Mouse (Mus musculus): ENCODE data around the gene Slc1a5. TPM values are rescaled to one million over a fixed set of nuclear protein-coding genes. Genes with fewer than 3 reads are reported as not detected.
A peak's percentile ranks its signal among the peaks of the same experiment; 100 is the strongest.

Slc1a5 gene
- polyA plus RNA-seq, 1 experiment from 2014 or later, result 8.8 TPM

DNA sequence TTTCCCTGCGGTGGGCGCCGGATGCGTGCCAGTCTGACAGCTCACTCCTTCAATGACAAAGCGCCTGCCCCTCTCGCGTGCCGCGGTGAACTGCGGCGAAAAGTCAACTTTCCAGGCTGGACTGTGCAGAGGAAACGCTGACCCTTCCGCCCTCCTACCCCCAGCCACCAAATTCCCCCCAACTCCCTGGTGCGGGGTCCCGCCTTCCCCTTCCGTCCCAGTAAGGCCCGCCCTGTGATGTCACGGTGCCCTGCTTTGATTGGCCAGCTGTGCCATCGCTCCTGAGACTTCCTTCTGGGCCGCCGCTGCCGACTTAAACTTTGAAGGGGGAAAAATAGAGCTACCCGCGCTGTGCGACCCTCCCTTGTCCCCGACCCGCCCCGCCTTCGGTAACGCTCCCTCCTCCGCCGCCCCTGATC lies 61.5 kb downstream of the Slc1a5 start, which contains the start of gene Prkd2:
Gene Prkd2 (plus strand): TSS at position 258 of the 419 bp plus-strand sequence.
- Histone ChIP-seq H3K36me3 (peaks cover 43% of the 10 kb centered on the region), H3K9ac (peak within 1 kb of the TSS; percentile 83), H3K27me3 (no peaks in the 10 kb centered on the region), H3K27ac (replicated peaks) (peak within 1 kb of the TSS; percentile 69), H3K4me2 (peak within 1 kb of the TSS; percentile 97), H3K4me3 (peak within 1 kb of the TSS; percentile 55), H3K9me3 (no peaks in the 10 kb centered on the region), H3K4me1 (replicated peaks) (peaks cover 34% of the 10 kb centered on the region)
- ATAC-seq (ENCODE audit: low read depth), result peak; percentile 79
- WGBS, result 1% methylated on average over 25 of the region's 32 CpGs

DNA sequence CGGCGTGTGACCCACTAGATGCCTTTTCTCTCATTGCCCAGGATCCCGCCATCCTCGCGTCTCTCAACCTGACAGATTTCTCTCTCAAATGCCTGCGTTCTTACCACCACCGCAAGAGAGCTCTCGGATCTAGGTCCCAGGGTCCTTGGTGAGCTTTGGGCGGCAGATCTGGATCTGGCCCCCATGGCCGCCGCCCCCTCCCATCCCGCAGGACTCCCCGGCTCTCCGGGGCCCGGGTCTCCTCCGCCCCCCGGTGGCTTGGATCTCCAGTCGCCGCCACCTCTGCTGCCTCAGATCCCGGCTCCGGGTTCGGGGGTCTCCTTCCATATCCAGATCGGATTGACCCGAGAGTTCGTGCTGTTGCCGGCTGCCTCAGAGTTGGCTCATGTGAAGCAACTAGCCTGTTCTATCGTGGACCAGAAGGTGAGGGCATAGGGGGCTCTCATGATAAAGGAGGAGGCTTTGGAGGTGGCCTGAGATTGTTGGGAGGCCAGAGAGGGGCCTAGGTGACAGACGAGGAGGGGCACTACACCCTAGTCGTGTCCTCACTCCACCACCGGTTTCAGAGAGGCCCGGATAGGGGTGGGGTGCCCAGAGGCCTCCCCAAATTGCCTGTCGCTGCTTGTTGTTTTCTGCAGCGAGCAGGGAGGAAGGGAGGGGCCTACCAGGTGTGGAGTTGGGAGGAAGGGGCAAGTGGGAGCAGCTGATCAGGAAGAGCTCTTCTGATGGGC lies 62.5 kb downstream of the Slc1a5 start:
- H3K9ac ChIP-seq, result peak overlapping the region; percentile 83
- WGBS, result 2% methylated on average over 33 of the region's 33 CpGs
- H3K4me3 ChIP-seq, result peak overlapping the region; percentile 55
- peak overlapping the region; percentile 97 for H3K4me2 ChIP-seq
- 0 out of 2 replicates have a peak, but pooled peaks have one; percentile 8 for ATAC-seq (ENCODE audit: low read depth)
- peaks cover 34% of the 10 kb centered on the region for H3K36me3 ChIP-seq
- H3K27me3 ChIP-seq, result no peaks in the 10 kb centered on the region
- peaks cover 34% of the 10 kb centered on the region for H3K4me1 ChIP-seq (replicated peaks)
- peak overlapping the region; percentile 69 for H3K27ac ChIP-seq (replicated peaks)
- H3K9me3 ChIP-seq, result no peaks in the 10 kb centered on the region

DNA sequence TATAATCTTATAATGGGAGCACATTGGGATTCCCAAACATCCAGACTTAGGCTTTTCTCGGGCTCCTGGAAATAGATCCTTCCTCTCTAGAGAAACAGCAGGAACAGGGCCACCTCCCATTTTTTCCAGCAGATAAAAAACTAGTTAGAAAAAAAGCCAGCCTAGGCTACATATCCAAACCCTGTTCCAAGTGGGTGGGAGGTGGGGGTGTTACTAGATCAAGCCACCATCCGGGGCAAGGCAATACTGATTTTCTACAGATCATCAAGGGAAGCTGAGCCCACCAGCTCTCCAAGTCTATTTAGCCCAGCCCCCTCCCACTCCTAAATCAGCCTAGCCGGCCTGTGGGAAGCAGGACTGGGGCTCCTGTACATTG lies 63.5 kb downstream of the Slc1a5 start:
- no peaks in the 10 kb centered on the region for H3K9me3 ChIP-seq
- H3K27ac ChIP-seq (replicated peaks), result peak overlapping the region; percentile 52; the same call in 1 of the 2 replicates
- H3K27me3 ChIP-seq, result no peaks in the 10 kb centered on the region
- 52% methylated on average over 3 of the region's 3 CpGs for WGBS
- no peak for ATAC-seq (ENCODE audit: low read depth)
- H3K36me3 ChIP-seq, result peaks cover 33% of the 10 kb centered on the region
- H3K4me2 ChIP-seq, result peak overlapping the region; percentile 97
- H3K9ac ChIP-seq, result peak overlapping the region; percentile 22
- H3K4me1 ChIP-seq (replicated peaks), result peaks cover 34% of the 10 kb centered on the region
- H3K4me3 ChIP-seq, result peak overlapping the region; percentile 55; the same call in 1 of the 2 replicates

DNA sequence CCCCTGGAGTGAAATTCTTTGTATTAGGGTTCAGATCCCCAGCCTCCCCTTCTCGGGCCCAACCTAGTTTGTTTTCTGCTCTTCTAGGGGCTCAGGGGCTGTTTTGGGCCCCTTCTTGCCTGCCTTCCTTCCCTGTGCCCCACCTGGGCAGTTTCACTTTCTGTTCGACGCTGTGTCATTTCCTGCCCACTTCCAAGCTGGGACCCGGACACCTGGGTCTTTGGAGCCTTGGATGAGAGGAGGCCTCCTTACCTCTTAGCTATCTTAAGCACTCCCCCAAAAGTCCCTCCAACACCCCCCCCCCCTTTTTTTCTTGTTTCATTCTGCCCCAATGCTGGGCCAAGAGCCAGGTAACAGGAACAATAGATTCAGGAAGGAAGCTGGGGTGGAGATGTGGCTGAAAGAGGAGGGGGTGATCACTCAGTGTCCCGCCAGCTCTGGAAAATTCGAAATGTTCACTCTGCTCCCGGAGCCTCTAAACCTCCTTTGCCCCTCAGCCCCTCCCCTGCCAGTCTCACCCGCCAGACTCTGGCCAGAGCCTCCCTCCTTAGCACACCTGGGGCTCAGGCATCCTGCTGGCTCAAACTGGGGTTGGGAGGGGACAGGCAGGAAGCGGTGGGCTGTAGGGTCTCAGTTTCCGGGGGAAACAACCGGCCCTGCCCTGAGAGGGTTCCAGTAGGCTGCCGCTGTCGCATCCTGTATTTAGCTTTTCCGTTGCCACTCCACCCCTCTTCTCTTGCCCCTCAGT lies 64.1 kb downstream of the Slc1a5 start:
- no peak for ATAC-seq (ENCODE audit: low read depth)
- peaks cover 33% of the 10 kb centered on the region for H3K36me3 ChIP-seq
- H3K4me3 ChIP-seq, result peak overlapping the region; percentile 55
- peak overlapping the region; percentile 97 for H3K4me2 ChIP-seq
- 35% methylated on average over 14 of the region's 14 CpGs for WGBS
- H3K9ac ChIP-seq, result peak overlapping the region; percentile 22
- H3K4me1 ChIP-seq (replicated peaks), result peaks cover 34% of the 10 kb centered on the region
- H3K27me3 ChIP-seq, result no peaks in the 10 kb centered on the region
- H3K9me3 ChIP-seq, result no peaks in the 10 kb centered on the region
- peak overlapping the region; percentile 52; the same call in 1 of the 2 replicates for H3K27ac ChIP-seq (replicated peaks)

DNA sequence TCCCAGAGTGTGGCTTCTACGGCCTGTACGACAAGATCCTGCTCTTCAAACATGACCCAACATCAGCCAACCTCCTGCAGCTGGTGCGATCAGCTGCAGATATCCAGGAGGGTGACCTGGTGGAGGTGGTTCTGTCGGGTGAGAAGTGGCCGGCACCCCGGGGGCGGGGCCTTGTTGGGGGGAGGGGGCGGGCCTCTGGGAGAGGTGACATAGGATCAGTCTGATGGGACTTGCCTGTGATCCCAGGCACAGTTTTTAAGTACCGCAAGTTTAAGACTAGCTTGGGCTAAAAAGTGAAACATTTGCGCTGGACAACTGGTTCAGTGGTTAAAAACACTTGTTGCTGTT lies 64.7 kb downstream of the Slc1a5 start:
- H3K9me3 ChIP-seq, result no peaks in the 10 kb centered on the region
- ATAC-seq (ENCODE audit: low read depth), result no peak
- peak overlapping the region; percentile 55; the same call in 1 of the 2 replicates for H3K4me3 ChIP-seq
- WGBS, result 31% methylated on average over 10 of the region's 10 CpGs
- peak overlapping the region; percentile 22; the same call in 1 of the 2 replicates for H3K9ac ChIP-seq
- peaks cover 34% of the 10 kb centered on the region for H3K4me1 ChIP-seq (replicated peaks)
- no peak overlapping the region for H3K27ac ChIP-seq (replicated peaks)
- H3K4me2 ChIP-seq, result peak overlapping the region; percentile 97
- H3K27me3 ChIP-seq, result no peaks in the 10 kb centered on the region
- H3K36me3 ChIP-seq, result peaks cover 33% of the 10 kb centered on the region

DNA sequence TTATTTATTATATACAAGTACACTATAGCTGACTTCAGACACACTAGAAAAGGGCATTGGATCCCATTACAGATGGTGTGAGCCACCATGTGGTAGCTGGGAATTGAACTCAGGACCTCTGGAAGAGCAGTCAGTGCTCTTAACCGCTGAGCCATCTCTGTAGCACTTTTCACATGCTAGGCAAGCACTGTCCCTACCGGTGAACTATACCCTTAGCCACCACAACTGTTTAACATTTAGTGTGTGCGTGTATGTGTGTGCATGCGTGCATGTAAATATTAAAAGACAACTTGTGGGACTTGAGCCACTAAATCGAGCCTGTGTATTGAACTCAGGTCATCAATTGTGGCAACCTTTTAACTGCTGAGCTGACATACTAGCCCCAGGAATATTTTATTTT lies 65.6 kb downstream of the Slc1a5 start:
- 95% methylated on average over 5 of the region's 5 CpGs for WGBS
- Histone ChIP-seq H3K27ac (replicated peaks) (no peak overlapping the region), H3K9ac (no peak overlapping the region), H3K9me3 (no peaks in the 10 kb centered on the region), H3K27me3 (no peaks in the 10 kb centered on the region), H3K4me3 (no peak overlapping the region), H3K4me2 (no peak overlapping the region), H3K4me1 (replicated peaks) (peaks cover 34% of the 10 kb centered on the region), H3K36me3 (peaks cover 29% of the 10 kb centered on the region)
- ATAC-seq (ENCODE audit: low read depth), result no peak

DNA sequence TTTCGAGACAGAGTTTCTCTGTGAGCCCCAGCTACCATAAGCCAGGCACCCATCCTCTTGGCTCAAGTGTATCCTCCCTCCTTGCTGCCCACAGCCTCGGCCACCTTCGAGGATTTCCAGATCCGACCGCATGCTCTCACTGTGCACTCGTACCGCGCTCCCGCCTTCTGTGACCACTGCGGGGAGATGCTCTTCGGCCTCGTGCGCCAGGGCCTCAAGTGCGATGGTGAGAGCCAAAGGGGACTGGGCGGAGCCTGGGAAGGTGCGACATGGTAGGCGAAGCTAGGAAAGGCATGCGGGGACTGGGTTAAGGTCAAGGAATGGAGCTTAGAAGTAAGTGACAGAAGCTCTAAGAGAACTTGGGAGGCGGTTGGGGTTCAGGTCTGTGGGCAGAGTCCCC lies 66.4 kb downstream of the Slc1a5 start:
- Histone ChIP-seq H3K27ac (replicated peaks) (no peak overlapping the region), H3K4me1 (replicated peaks) (peaks cover 29% of the 10 kb centered on the region), H3K4me2 (no peak overlapping the region), H3K9me3 (no peaks in the 10 kb centered on the region), H3K36me3 (peaks cover 31% of the 10 kb centered on the region), H3K27me3 (no peaks in the 10 kb centered on the region), H3K9ac (no peak overlapping the region), H3K4me3 (no peak overlapping the region)
- 84% methylated on average over 19 of the region's 19 CpGs for WGBS
- ATAC-seq (ENCODE audit: low read depth), result no peak

Other genes with a start within 250 kb of the Slc1a5 start
- 30.8 and 31.2 TPM in 2 replicates for gene Arhgap35, start 166.3 kb upstream of the Slc1a5 start, polyA plus RNA-seq (2015; fragmentation: Nextera tagmentation; extraction: Ambion mirVana)
- gene Ceacam15, start 105.6 kb upstream of the Slc1a5 start, polyA plus RNA-seq (2015; fragmentation: Nextera tagmentation; extraction: Ambion mirVana), result not detected in 2 replicates
- not detected in 2 replicates for gene Ceacam9, start 59.4 kb upstream of the Slc1a5 start, polyA plus RNA-seq (2015; fragmentation: Nextera tagmentation; extraction: Ambion mirVana)
- 372 and 378 TPM in 2 replicates for gene Ap2s1, start 42.9 kb upstream of the Slc1a5 start, polyA plus RNA-seq (2015; fragmentation: Nextera tagmentation; extraction: Ambion mirVana)
- gene Strn4, start 34.5 kb downstream of the Slc1a5 start, polyA plus RNA-seq (2015; fragmentation: Nextera tagmentation; extraction: Ambion mirVana), result 155 and 174 TPM in 2 replicates
- 40.0 and 45.9 TPM in 2 replicates for gene Fkrp, start 35.4 kb downstream of the Slc1a5 start, polyA plus RNA-seq (2015; fragmentation: Nextera tagmentation; extraction: Ambion mirVana)
- 6.3 and 6.8 TPM in 2 replicates for gene Prkd2, start 61.6 kb downstream of the Slc1a5 start, polyA plus RNA-seq (2015; fragmentation: Nextera tagmentation; extraction: Ambion mirVana)
- gene Dact3, start 94.0 kb downstream of the Slc1a5 start, polyA plus RNA-seq (2015; fragmentation: Nextera tagmentation; extraction: Ambion mirVana), result 3.7 and 3.9 TPM in 2 replicates
- gene Gng8, start 110.4 kb downstream of the Slc1a5 start, polyA plus RNA-seq (2015; fragmentation: Nextera tagmentation; extraction: Ambion mirVana), result 15.4 and 24.1 TPM in 2 replicates
- 3.1 and 3.6 TPM in 2 replicates for gene Ptgir, start 125.2 kb downstream of the Slc1a5 start, polyA plus RNA-seq (2015; fragmentation: Nextera tagmentation; extraction: Ambion mirVana)
- gene Calm3, start 142.8 kb downstream of the Slc1a5 start, polyA plus RNA-seq (2015; fragmentation: Nextera tagmentation; extraction: Ambion mirVana), result 275 and 297 TPM in 2 replicates
- 76.2 and 82.4 TPM in 2 replicates for gene Pnmal2, start 163.3 kb downstream of the Slc1a5 start, polyA plus RNA-seq (2015; fragmentation: Nextera tagmentation; extraction: Ambion mirVana)
- 37.6 and 39.7 TPM in 2 replicates for gene Pnmal1, start 178.3 kb downstream of the Slc1a5 start, polyA plus RNA-seq (2015; fragmentation: Nextera tagmentation; extraction: Ambion mirVana)
- 3.3 and 3.5 TPM in 2 replicates for gene Gm42372, start 201.7 kb downstream of the Slc1a5 start, polyA plus RNA-seq (2015; fragmentation: Nextera tagmentation; extraction: Ambion mirVana)
- gene Ccdc8, start 211.4 kb downstream of the Slc1a5 start, polyA plus RNA-seq (2015; fragmentation: Nextera tagmentation; extraction: Ambion mirVana), result 6.6 and 7.6 TPM in 2 replicates
- gene Ppp5c, start 246.6 kb downstream of the Slc1a5 start, polyA plus RNA-seq (2015; fragmentation: Nextera tagmentation; extraction: Ambion mirVana), result 116 and 127 TPM in 2 replicates

All from neural tube, embryonic 13.5 days (tissue).